Mouse (Mus musculus): Measurements from ENCODE around the gene Abca17. TPM values are rescaled to one million over a fixed set of nuclear protein-coding genes. Genes with fewer than 3 reads are reported as not detected.

Gene Abca17
- polyA plus RNA-seq, 1 experiment from 2014 or later, result not detected

Small RNA genes within 50 kb of the gene (microRNA-seq; reads per million reads assigned to microRNA genes)
- gene Gm24427 (not detected), gene Mir5134 (3.8 reads per million, percentile 7 among the genes with 10 or more reads in this experiment), gene Mir6965 (not detected)

Other genes starting within 250 kb of the Abca17 start
- gene Pdpk1, start 200.1 kb downstream of the Abca17 start, polyA plus RNA-seq (2015; fragmentation: Nextera tagmentation; extraction: Ambion mirVana), result 26.8 and 34.0 TPM in 2 replicates
- 18.6 and 20.8 TPM in 2 replicates for gene Amdhd2, start 187.3 kb downstream of the Abca17 start, polyA plus RNA-seq (2015; fragmentation: Nextera tagmentation; extraction: Ambion mirVana)
- gene Atp6v0c, start 181.4 kb downstream of the Abca17 start, polyA plus RNA-seq (2015; fragmentation: Nextera tagmentation; extraction: Ambion mirVana), result 348 and 367 TPM in 2 replicates
- gene Tbc1d24, start 145.5 kb downstream of the Abca17 start, polyA plus RNA-seq (2015; fragmentation: Nextera tagmentation; extraction: Ambion mirVana), result 6.9 and 7.5 TPM in 2 replicates
- gene Ntn3, start 141.5 kb downstream of the Abca17 start, polyA plus RNA-seq (2015; fragmentation: Nextera tagmentation; extraction: Ambion mirVana), result 1.00 and 1.4 TPM in 2 replicates
- gene Tedc2, start 130.2 kb downstream of the Abca17 start, polyA plus RNA-seq (2015; fragmentation: Nextera tagmentation; extraction: Ambion mirVana), result 10.8 and 11.6 TPM in 2 replicates
- 69.1 and 89.8 TPM in 2 replicates for gene Ccnf, start 99.6 kb downstream of the Abca17 start, polyA plus RNA-seq (2015; fragmentation: Nextera tagmentation; extraction: Ambion mirVana)
- gene Abca3, start 882 bp upstream of the Abca17 start, polyA plus RNA-seq (2015; fragmentation: Nextera tagmentation; extraction: Ambion mirVana), result 11.4 and 14.8 TPM in 2 replicates
- 151 and 173 TPM in 2 replicates for gene Rnps1, start 63.5 kb upstream of the Abca17 start, polyA plus RNA-seq (2015; fragmentation: Nextera tagmentation; extraction: Ambion mirVana)
- gene Eci1, start 75.6 kb upstream of the Abca17 start, polyA plus RNA-seq (2015; fragmentation: Nextera tagmentation; extraction: Ambion mirVana), result 94.4 and 95.3 TPM in 2 replicates
- 0.33 and 0.68 TPM in 2 replicates for gene Dnase1l2, start 92.0 kb upstream of the Abca17 start, polyA plus RNA-seq (2015; fragmentation: Nextera tagmentation; extraction: Ambion mirVana)
- 11.7 and 13.0 TPM in 2 replicates for gene E4f1, start 119.2 kb upstream of the Abca17 start, polyA plus RNA-seq (2015; fragmentation: Nextera tagmentation; extraction: Ambion mirVana)
- 84.0 and 86.7 TPM in 2 replicates for gene Pgp, start 119.3 kb upstream of the Abca17 start, polyA plus RNA-seq (2015; fragmentation: Nextera tagmentation; extraction: Ambion mirVana)
- 0.13 TPM in 1 of 2 replicates, not detected in the other for gene Bricd5, start 122.8 kb upstream of the Abca17 start, polyA plus RNA-seq (2015; fragmentation: Nextera tagmentation; extraction: Ambion mirVana)
- gene Mlst8, start 128.0 kb upstream of the Abca17 start, polyA plus RNA-seq (2015; fragmentation: Nextera tagmentation; extraction: Ambion mirVana), result 11.7 and 13.8 TPM in 2 replicates
- 0.15 and 0.20 TPM in 2 replicates for gene Caskin1, start 137.5 kb upstream of the Abca17 start, polyA plus RNA-seq (2015; fragmentation: Nextera tagmentation; extraction: Ambion mirVana)
- 40.7 and 43.9 TPM in 2 replicates for gene Traf7, start 176.9 kb upstream of the Abca17 start, polyA plus RNA-seq (2015; fragmentation: Nextera tagmentation; extraction: Ambion mirVana)
- 0.88 and 0.99 TPM in 2 replicates for gene Rab26, start 183.1 kb upstream of the Abca17 start, polyA plus RNA-seq (2015; fragmentation: Nextera tagmentation; extraction: Ambion mirVana)
- gene Pkd1, start 198.8 kb upstream of the Abca17 start, polyA plus RNA-seq (2015; fragmentation: Nextera tagmentation; extraction: Ambion mirVana), result 2.2 and 3.3 TPM in 2 replicates